Mouse (Mus musculus): ENCODE data around the gene Exoc6.

The Exoc6 gene

GRCm38 (mm10) chr19:37686347-37686746 lies 136.1 kb downstream of the Exoc6 start:
- in situ Hi-C loops (cut with MboI, MseI) = no loop called here

- in situ Hi-C loops (cut with MboI, MseI) = no loop called here
Observed at GRCm38 (mm10) chr19:37686941-37687850, 137.0 kb downstream of the Exoc6 start.

- in situ Hi-C loops (cut with MboI, MseI) = no loop called here
Observed at GRCm38 (mm10) chr19:37689478-37689877, 139.3 kb downstream of the Exoc6 start.

GRCm38 (mm10) chr19:37690716-37691115 lies 140.5 kb downstream of the Exoc6 start:
- in situ Hi-C loops (cut with MboI, MseI) = no loop called here

- in situ Hi-C loops (cut with MboI, MseI) = no loop called here
Observed at GRCm38 (mm10) chr19:37692879-37693278, 142.7 kb downstream of the Exoc6 start.

- in situ Hi-C loops (cut with MboI, MseI) = no loop called here
Observed at GRCm38 (mm10) chr19:37695146-37695545, 144.9 kb downstream of the Exoc6 start.

GRCm38 (mm10) chr19:37695762-37696602 lies 145.8 kb downstream of the Exoc6 start:
- in situ Hi-C loops (cut with MboI, MseI) = no loop called here

- in situ Hi-C loops (cut with MboI, MseI) = no loop called here
Observed at GRCm38 (mm10) chr19:37696603-37697334, 146.6 kb downstream of the Exoc6 start.

GRCm38 (mm10) chr19:37697335-37697636 lies 147.1 kb downstream of the Exoc6 start:
- in situ Hi-C loops (cut with MboI, MseI) = no loop called here

GRCm38 (mm10) chr19:37697651-37698272 lies 147.5 kb downstream of the Exoc6 start, which contains the start of gene Cyp26a1:
Gene Cyp26a1, plus strand, starts transcription at chr19:37697798.
- in situ Hi-C loops (cut with MboI, MseI) = no loop called here

- in situ Hi-C loops (cut with MboI, MseI) = no loop called here
Observed at GRCm38 (mm10) chr19:37698273-37699160, 148.3 kb downstream of the Exoc6 start.

GRCm38 (mm10) chr19:37699711-37700110 lies 149.5 kb downstream of the Exoc6 start:
- in situ Hi-C loops (cut with MboI, MseI) = loop anchor here (10.0 to 25.0 kb wide), 3 partner anchors 185 to 345 kb away; partner anchors contain the start of gene Myof (in 1 of the 2)

- in situ Hi-C loops (cut with MboI, MseI) = loop anchor here (10.0 to 25.0 kb wide), 3 partner anchors 182 to 342 kb away; partner anchors contain the start of gene Myof (in 1 of the 2)
Observed at GRCm38 (mm10) chr19:37702377-37703076, 152.3 kb downstream of the Exoc6 start.

- in situ Hi-C loops (cut with MboI, MseI) = loop anchor here (10.0 to 25.0 kb wide), 3 partner anchors 181 to 341 kb away; partner anchors contain the start of gene Myof (in 1 of the 2)
Observed at GRCm38 (mm10) chr19:37703902-37704509, 153.8 kb downstream of the Exoc6 start.

- in situ Hi-C loops (cut with MboI, MseI) = loop anchor here (10.0 to 25.0 kb wide), 3 partner anchors 179 to 339 kb away; partner anchors contain the start of gene Myof (in 1 of the 2)
Observed at GRCm38 (mm10) chr19:37705722-37706121, 155.5 kb downstream of the Exoc6 start.

- in situ Hi-C loops (cut with MboI, MseI) = loop anchor here (10.0 to 25.0 kb wide), 2 partner anchors 173 to 720 kb away; no protein-coding TSS in a partner anchor
Observed at GRCm38 (mm10) chr19:37714681-37715080, 164.5 kb downstream of the Exoc6 start.

- in situ Hi-C loops (cut with MboI, MseI) = loop anchor here (10.0 to 25.0 kb wide), 2 partner anchors 171 to 719 kb away; no protein-coding TSS in a partner anchor
Observed at GRCm38 (mm10) chr19:37715980-37716379, 165.8 kb downstream of the Exoc6 start.

- in situ Hi-C loops (cut with MboI, MseI) = loop anchor here (10.0 to 25.0 kb wide), 2 partner anchors 171 to 718 kb away; no protein-coding TSS in a partner anchor
Observed at GRCm38 (mm10) chr19:37716524-37717175, 166.4 kb downstream of the Exoc6 start.

Data from T-helper 17 cell (primary cell).